Mouse (Mus musculus): ENCODE measurements at regions not wholly inside any gene's neighbourhood (a gene's known extent, or its start where the extent isn't known, plus 50 kb on each side); places are given as distances from the start of the nearest gene placed in this dataset.

DNA sequence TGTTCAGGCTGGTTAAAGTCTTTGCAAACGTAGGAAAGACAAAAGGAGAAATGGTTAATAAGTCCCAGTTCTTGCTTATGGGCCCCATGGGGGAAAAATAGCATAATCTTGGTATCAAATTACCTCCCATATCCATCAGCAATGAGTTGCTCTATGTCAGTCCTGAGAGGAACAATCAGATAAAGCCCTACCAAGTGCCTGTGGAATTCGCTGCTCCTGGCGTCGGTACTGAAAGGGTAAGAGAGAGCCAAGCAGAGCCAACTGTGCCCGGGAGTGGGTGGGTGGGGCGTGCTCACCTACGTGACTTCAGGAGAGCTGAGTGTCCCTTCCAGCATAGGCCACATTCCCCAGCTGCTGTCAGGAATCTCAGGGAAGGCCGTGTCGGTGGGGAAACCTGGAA, 392.7 kb downstream of the Wdr11 start:
- Histone ChIP-seq H3K9me3 (replicated peaks) (no peaks in the 10 kb centered on the region), H3K4me1 (peaks cover 26% of the 10 kb centered on the region), H3K27me3 (ENCODE audit: low read depth, poor library complexity, severe bottlenecking) (no peaks in the 10 kb centered on the region), H3K4me3 (no peak overlapping the region), H3K27ac (no peak overlapping the region; the same call in 1 of the 2 replicates), H3K36me3 (no peaks in the 10 kb centered on the region)
- no peak for DNase-seq (ENCODE audit: low spot score)
- 76% methylated on average over 9 of the region's 9 CpGs for WGBS

DNA sequence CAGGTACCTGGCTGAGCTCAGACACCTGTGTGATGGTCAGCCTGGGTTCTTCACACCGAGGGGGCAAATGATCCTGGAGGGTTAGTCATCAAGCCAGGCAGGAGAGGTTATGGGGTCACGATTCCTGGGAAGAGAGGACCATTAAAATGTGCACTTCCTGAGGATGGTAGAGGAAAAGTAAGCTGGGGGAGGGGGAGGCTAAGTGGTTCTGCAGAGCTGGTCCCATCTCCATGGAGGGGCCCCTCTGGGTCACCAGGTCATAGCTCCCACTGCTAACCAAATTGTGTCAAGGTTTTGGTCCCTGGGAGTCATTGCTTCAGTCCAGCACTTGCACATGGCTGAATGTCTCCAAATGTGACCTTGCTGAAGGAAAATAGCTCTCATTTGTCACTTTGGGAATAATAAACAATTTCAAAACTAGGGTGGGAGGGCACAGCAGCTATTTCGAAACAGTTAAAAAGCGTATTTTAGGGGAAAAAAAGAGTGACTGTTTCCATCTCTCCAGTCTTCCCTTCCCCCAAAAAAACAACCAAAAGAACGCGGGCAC, 395.5 kb downstream of the Wdr11 start:
- Histone ChIP-seq H3K27ac (no peak overlapping the region), H3K4me3 (no peak overlapping the region), H3K36me3 (no peaks in the 10 kb centered on the region), H3K4me1 (peaks cover 37% of the 10 kb centered on the region), H3K27me3 (ENCODE audit: low read depth, poor library complexity, severe bottlenecking) (no peaks in the 10 kb centered on the region), H3K9me3 (replicated peaks) (no peaks in the 10 kb centered on the region)
- 51% methylated on average over 6 of the region's 6 CpGs for WGBS
- DNase-seq (ENCODE audit: low spot score), result no peak

DNA sequence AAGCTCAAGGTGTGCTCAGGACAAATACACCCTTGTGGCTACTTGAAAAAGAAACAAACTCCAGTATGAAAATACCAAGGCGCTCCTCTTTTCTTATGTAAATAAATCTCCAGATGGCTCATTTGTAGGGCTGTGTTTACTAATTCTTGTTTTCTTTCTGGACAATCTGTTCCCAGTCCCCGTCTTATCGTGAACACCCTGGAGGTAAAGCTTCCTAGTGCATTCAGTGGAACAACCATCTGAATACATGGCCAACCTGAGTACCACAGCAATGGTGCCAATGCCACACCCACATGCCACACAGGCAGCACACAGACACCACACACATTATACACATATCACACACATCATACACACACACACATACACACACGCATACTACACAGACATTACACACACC, 396.1 kb downstream of the Wdr11 start:
- Histone ChIP-seq H3K9me3 (replicated peaks) (no peaks in the 10 kb centered on the region), H3K36me3 (no peaks in the 10 kb centered on the region), H3K4me1 (peaks cover 37% of the 10 kb centered on the region), H3K4me3 (no peak overlapping the region), H3K27ac (no peak overlapping the region), H3K27me3 (ENCODE audit: low read depth, poor library complexity, severe bottlenecking) (no peaks in the 10 kb centered on the region)
- 75% methylated on average over 4 of the region's 4 CpGs for WGBS
- DNase-seq (ENCODE audit: low spot score), result no peak

DNA sequence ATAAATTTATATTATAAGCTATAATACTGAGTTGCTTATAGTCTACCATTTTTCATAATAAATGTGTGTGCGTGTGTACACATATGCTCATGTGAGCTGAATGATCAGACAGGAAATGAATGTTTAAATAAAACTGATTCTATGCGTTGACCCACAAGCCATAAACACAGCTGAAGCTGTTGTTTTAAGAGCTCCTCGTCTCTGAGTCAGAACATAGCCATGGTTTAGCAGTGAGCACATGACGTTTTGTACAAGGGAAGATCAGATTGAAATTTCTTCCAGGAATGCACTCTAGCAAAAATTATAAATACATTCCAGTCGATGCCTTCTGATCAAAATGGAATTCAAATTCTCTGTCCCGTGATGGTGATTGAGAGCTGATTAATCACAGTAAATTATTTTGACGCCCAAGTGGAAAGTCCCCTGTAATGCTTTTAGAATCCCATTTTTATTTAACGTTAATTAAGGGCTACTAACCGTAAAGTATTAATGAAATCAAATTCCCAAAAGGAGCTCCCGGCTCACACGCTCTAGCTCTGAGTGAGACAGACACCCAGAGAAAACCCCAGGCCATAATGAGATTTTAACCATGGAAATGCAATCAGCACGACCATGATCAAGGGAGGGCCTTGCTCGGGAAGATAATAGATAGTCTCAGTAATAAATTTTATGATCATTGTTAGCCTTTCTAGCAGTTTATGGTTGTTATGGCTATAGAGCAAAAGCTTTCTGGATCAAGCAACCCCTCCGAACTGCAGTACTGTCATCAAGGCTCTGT, 402.0 kb downstream of the Wdr11 start:
- 79% methylated on average over 14 of the region's 14 CpGs for whole genome bisulfite sequencing
- Histone ChIP-seq H3K9me3 (replicated peaks) (no peaks in the 10 kb centered on the region), H3K4me1 (peaks cover 11% of the 10 kb centered on the region; the same call in 1 of the 2 replicates), H3K36me3 (no peaks in the 10 kb centered on the region), H3K27ac (no peak overlapping the region), H3K27me3 (ENCODE audit: low read depth, poor library complexity, severe bottlenecking) (no peaks in the 10 kb centered on the region), H3K4me3 (no peak overlapping the region)
- no peak for DNase-seq (ENCODE audit: low spot score)

DNA sequence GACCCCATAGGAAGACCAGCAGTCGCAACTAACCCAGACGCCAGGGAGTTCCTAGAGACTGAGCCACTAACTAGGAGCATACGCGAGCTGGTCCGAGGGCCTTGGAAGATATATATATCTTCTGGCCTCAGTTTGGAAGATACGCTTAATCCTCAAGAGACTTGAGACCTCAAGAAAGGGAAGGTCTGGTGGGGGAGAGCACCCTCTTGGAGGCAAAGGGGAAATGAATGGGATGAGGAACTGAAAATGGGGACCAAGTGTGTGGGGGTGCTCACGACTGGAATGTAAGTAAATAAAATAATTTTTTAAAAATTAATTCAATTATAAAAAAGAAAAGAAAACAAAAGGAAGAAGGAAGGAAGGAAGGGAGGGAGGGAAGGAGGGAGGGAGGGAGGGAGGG, 403.9 kb downstream of the Wdr11 start:
- Histone ChIP-seq H3K27ac (no peak overlapping the region), H3K36me3 (no peaks in the 10 kb centered on the region), H3K27me3 (ENCODE audit: low read depth, poor library complexity, severe bottlenecking) (no peaks in the 10 kb centered on the region), H3K9me3 (replicated peaks) (no peaks in the 10 kb centered on the region), H3K4me3 (no peak overlapping the region), H3K4me1 (peaks cover 11% of the 10 kb centered on the region; the same call in 1 of the 2 replicates)
- DNase-seq (ENCODE audit: low spot score), result no peak
- 90% methylated on average over 7 of the region's 7 CpGs for WGBS

DNA sequence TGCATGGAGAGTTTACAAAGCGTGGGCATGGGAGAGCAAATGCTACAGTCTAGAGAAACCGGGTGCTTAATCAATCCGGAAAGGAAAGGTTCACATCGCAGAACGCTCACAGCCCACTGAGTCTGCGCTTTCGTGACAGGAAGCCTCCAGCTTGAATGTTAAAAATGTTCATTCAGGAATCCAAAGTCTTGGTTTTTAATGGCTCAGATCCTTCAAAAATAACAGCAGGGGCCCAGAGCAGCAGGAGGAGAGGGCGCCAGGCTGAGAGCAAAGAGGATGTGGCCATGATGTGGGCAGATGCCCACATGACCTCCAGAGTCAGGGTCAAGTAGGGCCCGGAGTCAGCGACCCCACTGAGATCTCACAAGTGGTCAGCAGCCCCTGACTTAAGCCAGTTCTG, 409.4 kb downstream of the Wdr11 start:
- Histone ChIP-seq H3K27me3 (ENCODE audit: low read depth, poor library complexity, severe bottlenecking) (no peaks in the 10 kb centered on the region), H3K4me3 (no peak overlapping the region), H3K36me3 (no peaks in the 10 kb centered on the region), H3K27ac (no peak overlapping the region; the same call in 1 of the 2 replicates), H3K9me3 (replicated peaks) (no peaks in the 10 kb centered on the region), H3K4me1 (peaks cover 36% of the 10 kb centered on the region)
- no peak for DNase-seq (ENCODE audit: low spot score)
- 59% methylated on average over 10 of the region's 10 CpGs for WGBS

DNA sequence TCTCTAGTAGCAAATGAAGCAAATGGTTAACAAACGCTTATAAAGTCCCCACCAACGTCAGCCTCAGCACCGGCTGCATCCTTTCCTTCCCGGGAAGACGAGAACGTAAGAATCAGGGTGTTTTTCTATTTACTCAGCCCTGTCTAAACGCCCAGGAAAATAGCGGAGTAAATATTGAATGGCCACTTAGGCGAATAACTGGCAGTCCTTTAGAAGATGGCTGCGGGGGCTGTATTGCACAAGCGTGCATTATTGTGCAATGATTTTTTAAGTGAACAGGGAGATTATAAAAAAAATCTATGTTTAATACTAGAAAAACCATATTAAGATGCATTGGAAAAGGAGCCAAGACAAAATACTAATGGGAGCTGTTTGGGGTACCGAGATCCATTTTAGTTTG, 410.3 kb downstream of the Wdr11 start:
- Histone ChIP-seq H3K4me3 (no peak overlapping the region), H3K27ac (no peak overlapping the region), H3K9me3 (replicated peaks) (no peaks in the 10 kb centered on the region), H3K27me3 (ENCODE audit: low read depth, poor library complexity, severe bottlenecking) (no peaks in the 10 kb centered on the region), H3K4me1 (peaks cover 45% of the 10 kb centered on the region), H3K36me3 (no peaks in the 10 kb centered on the region)
- no peak for DNase-seq (ENCODE audit: low spot score)
- 82% methylated on average over 12 of the region's 12 CpGs for WGBS

DNA sequence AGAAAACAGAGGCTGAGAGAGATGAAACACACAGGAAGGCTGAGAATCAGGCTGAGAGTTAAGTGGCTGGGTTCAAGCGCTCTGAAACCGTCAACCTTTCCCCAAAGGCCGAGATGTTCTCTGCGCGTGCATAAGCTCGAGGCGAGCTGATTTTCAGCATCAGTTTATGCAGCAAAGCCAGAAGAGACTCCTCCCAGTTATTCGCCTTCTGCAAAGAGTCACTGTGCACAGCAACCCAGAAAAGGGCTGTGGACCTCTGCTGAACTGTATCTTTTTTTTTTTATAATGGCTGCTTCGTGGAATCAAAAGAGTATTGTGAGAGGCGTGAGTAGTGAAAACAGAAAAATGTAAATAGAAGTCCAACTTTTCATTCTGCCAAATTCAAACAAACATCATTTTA, 413.7 kb downstream of the Wdr11 start:
- Histone ChIP-seq H3K27me3 (ENCODE audit: low read depth, poor library complexity, severe bottlenecking) (no peaks in the 10 kb centered on the region), H3K36me3 (no peaks in the 10 kb centered on the region), H3K4me1 (peaks cover 71% of the 10 kb centered on the region), H3K4me3 (no peak overlapping the region), H3K27ac (peak overlapping the region; percentile 69; the same call in 1 of the 2 replicates), H3K9me3 (replicated peaks) (no peaks in the 10 kb centered on the region)
- DNase-seq (ENCODE audit: low spot score), result no peak
- 59% methylated on average over 10 of the region's 10 CpGs for WGBS

DNA sequence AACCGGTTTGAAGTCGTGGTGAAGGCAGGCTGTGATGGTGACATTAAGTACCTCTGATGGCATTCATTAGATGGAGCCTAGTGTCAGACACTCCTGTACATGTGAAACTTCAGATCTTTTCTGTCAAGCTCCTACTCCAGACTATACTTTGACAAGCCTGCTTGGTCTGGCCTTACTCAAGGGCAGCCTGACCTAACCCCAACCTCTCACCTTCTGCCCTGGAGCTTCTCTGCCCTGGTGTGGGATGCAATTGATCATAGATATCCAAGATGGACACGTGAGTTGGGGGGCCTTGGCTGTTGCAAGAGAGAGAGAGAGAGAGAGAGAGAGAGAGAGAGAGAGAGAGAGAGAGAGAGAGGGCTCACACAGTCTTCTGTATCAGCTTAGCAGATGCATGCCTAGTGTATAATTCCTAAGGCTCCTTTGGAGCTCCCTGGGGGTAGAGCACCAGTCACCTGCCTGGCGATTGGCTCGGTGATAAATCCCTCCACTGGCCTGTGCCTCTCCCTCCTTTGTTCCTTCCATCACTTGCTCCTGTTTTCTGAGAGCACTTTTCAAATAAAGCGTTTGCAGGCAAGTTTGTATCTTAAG, 416.4 kb downstream of the Wdr11 start:
- WGBS, result 8% methylated on average over 6 of the region's 6 CpGs
- H3K27me3 ChIP-seq (ENCODE audit: low read depth, poor library complexity, severe bottlenecking), result no peaks in the 10 kb centered on the region
- no peaks in the 10 kb centered on the region for H3K36me3 ChIP-seq
- no peak for DNase-seq (ENCODE audit: low spot score)
- H3K9me3 ChIP-seq (replicated peaks), result no peaks in the 10 kb centered on the region
- H3K27ac ChIP-seq, result peak overlapping the region; percentile 16; the same call in 1 of the 2 replicates
- no peak overlapping the region for H3K4me3 ChIP-seq
- peaks cover 75% of the 10 kb centered on the region for H3K4me1 ChIP-seq

DNA sequence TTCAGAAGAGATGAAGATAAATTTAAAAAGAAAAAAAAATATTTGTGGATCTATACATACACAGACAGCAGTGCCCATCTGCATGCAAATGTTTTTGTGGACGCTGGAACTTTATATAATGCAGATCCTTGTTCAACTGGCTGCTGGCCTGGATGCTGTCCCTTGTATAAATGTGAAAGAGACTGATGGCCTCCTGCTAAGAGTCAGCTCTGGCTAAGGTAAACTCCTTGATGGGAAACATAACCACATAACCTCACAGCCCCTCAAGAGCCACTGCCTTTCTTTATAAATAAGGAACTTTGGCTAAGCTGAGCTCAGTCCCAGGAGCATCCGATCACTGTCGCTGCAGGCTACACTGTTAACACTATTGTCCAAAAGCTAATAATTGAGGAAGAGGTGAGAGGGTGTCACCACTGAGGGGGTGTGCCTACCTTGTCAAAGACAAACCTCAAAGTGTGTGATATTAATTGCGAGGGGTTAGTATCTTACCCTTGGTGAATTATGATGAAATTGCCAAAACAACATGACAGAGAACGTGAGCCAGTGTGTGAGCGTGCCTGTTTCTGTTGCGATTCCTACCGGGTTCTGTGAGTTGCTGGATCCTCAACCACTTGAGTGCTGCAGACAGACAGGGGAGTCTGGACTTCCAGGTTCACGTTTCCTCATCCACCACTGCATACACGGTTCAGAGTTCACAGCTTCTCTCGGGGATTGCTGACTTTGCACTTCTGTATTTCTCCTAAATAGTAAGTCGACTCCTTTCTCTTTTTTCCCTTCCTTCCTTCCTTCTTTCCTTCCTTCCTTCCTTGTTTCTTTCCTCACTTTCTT, 417.1 kb downstream of the Wdr11 start:
- no peak for DNase-seq (ENCODE audit: low spot score)
- no peak overlapping the region for H3K4me3 ChIP-seq
- no peaks in the 10 kb centered on the region for H3K9me3 ChIP-seq (replicated peaks)
- WGBS, result 45% methylated on average over 12 of the region's 12 CpGs
- H3K27me3 ChIP-seq (ENCODE audit: low read depth, poor library complexity, severe bottlenecking), result no peaks in the 10 kb centered on the region
- peak overlapping the region; percentile 42; the same call in 1 of the 2 replicates for H3K27ac ChIP-seq
- H3K4me1 ChIP-seq, result peaks cover 71% of the 10 kb centered on the region
- H3K36me3 ChIP-seq, result no peaks in the 10 kb centered on the region

DNA sequence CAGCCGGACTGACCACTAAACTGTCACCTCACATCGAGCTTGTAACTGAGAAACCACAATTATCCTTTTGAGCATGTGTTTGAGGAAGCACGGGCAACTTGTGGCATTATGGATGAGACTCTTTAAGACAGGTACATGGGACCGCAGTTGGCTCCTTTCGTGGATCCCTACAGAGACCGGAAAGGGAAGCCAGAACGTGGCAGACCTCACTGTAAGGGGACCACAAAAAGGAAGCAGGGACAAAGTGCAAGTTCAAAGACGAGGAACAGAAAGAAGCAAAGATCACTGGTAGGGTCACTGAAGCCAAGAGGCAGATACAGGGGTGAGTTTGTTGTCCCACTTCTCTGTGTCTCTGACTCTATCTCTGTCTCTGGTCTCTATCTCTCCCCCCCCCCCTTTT, 420.4 kb downstream of the Wdr11 start:
- DNase-seq (ENCODE audit: low spot score), result no peak
- Histone ChIP-seq H3K4me3 (no peak overlapping the region), H3K27ac (peak overlapping the region; percentile 31; the same call in 1 of the 2 replicates), H3K4me1 (peaks cover 60% of the 10 kb centered on the region), H3K27me3 (ENCODE audit: low read depth, poor library complexity, severe bottlenecking) (no peaks in the 10 kb centered on the region), H3K9me3 (replicated peaks) (no peaks in the 10 kb centered on the region), H3K36me3 (no peaks in the 10 kb centered on the region)
- 79% methylated on average over 8 of the region's 8 CpGs for WGBS

DNA sequence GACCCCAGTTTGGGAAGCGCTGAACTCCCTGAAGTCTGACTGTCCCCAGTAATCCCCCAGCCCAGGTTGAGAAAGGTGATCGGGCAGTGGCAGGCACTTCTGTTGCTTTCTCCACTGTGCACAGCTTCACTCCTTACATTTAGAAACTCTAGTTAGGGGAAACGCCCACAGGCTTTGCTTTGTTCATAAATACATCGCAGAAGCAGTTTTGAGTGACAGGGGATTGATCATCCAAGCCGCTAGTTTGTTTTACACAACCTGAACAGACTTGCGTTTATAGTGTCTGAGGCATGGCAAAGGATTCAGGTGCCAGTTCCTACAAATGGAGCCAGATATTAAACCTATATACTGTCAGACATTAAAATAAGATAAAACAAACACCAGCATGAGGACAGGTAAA, 421.4 kb downstream of the Wdr11 start:
- WGBS, result 88% methylated on average over 6 of the region's 6 CpGs
- H3K27ac ChIP-seq, result no peak overlapping the region
- no peak overlapping the region for H3K4me3 ChIP-seq
- no peaks in the 10 kb centered on the region for H3K9me3 ChIP-seq (replicated peaks)
- peaks cover 54% of the 10 kb centered on the region for H3K4me1 ChIP-seq
- H3K27me3 ChIP-seq (ENCODE audit: low read depth, poor library complexity, severe bottlenecking), result no peaks in the 10 kb centered on the region
- DNase-seq (ENCODE audit: low spot score), result no peak
- no peaks in the 10 kb centered on the region for H3K36me3 ChIP-seq

DNA sequence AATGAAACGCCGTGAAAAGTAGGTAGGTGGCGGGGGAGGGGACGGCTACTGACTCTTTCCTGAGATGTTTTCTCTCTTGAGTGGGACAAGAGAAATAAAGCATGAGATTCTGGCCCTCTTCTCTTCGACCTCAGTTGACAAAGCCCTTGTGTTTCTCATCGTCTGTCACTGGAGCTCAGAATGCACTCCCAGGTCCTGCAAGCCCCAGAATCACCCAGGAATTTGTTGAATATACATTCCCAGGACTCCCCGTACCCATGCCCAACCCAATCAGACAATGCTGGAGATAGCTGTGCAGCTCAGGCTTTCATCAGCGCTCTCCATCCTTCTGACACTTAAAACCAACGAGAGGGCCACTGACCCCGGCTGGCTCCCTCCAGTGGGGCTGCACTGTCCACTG, 422.9 kb downstream of the Wdr11 start:
- Histone ChIP-seq H3K4me3 (no peak overlapping the region), H3K36me3 (no peaks in the 10 kb centered on the region), H3K4me1 (peaks cover 58% of the 10 kb centered on the region), H3K27me3 (ENCODE audit: low read depth, poor library complexity, severe bottlenecking) (no peaks in the 10 kb centered on the region), H3K9me3 (replicated peaks) (no peaks in the 10 kb centered on the region), H3K27ac (peak overlapping the region; percentile 62)
- no peak for DNase-seq (ENCODE audit: low spot score)
- 68% methylated on average over 10 of the region's 10 CpGs for WGBS
